Mouse (Mus musculus) heart, postnatal 14 days (tissue): ENCODE data around the gene Kat2a. TPM values are rescaled to one million over a fixed set of nuclear protein-coding genes. Genes with fewer than 3 reads are reported as not detected.
"Not testable (repeated sequence)": the region's sequence is repeated elsewhere in the genome, so short reads cannot be mapped to it uniquely, and the experiment has no call there.

ENCODE experiments used
- DNase-seq, 2 experiments: peaks; one replicate each; pipeline ENCODE4 v3.0.0; 2021 to 2022
- intact Hi-C: fragments of 180-260 bp; cut with DNase I; formaldehyde crosslinking; loops from one replicate; pipeline ENCODE4 v1.15.1; 2025
- total RNA-seq, 2 experiments: library from RNA; stranded (reverse); gene quantifications; 2 replicates each; pipeline ENCODE4 v1.2.3; 2021

The Kat2a gene
- total RNA-seq, 2 experiments from 2014 or later, result 12.9 to 13.7 TPM

GRCm38 (mm10) chr11:100687265-100687664 is 25.0 kb downstream of the Kat2a start:
- no peak for DNase-seq
- intact Hi-C loops, result loop anchor here (5.0 kb wide), 1 partner anchor 35 kb away; no protein-coding TSS in a partner anchor

GRCm38 (mm10) chr11:100685371-100685770 is 26.9 kb downstream of the Kat2a start:
- intact Hi-C loops, result loop anchor here (5.0 kb wide), 1 partner anchor 33 kb away; no protein-coding TSS in a partner anchor
- DNase-seq, result no peak

GRCm38 (mm10) chr11:100684084-100684483 is 28.2 kb downstream of the Kat2a start:
- DNase-seq, result no peak
- intact Hi-C loops, result no loop called here

- intact Hi-C loops, result no loop called here
- no peak for DNase-seq
These were observed 29.7 kb downstream of the Kat2a start for GRCm38 (mm10) chr11:100682526-100682925.

- no peak for DNase-seq
- intact Hi-C loops, result no loop called here
These were observed 30.4 kb downstream of the Kat2a start for GRCm38 (mm10) chr11:100681826-100682225.

- intact Hi-C loops, result no loop called here
- no peak for DNase-seq
These were observed 34.5 kb downstream of the Kat2a start for GRCm38 (mm10) chr11:100677810-100678209.

- intact Hi-C loops, result no loop called here
- peak; percentile 68 to 74 for DNase-seq
These were observed 39.1 kb downstream of the Kat2a start for GRCm38 (mm10) chr11:100673169-100673568.

GRCm38 (mm10) chr11:100671956-100672355 is 40.3 kb downstream of the Kat2a start:
- intact Hi-C loops, result no loop called here
- peak; percentile 39 to 63 for DNase-seq

GRCm38 (mm10) chr11:100671049-100671448 is 41.2 kb downstream of the Kat2a start:
- intact Hi-C loops, result no loop called here
- no peak for DNase-seq

- intact Hi-C loops, result no loop called here
- DNase-seq, result no peak
These were observed 52.5 kb downstream of the Kat2a start for GRCm38 (mm10) chr11:100659806-100660205.

- peak in 1 of 2 experiments; percentile 9 for DNase-seq
- intact Hi-C loops, result no loop called here
These were observed 55.8 kb downstream of the Kat2a start for GRCm38 (mm10) chr11:100656458-100656857.

- DNase-seq, intact Hi-C loops: not testable (repeated sequence)
These were observed 56.7 kb downstream of the Kat2a start for GRCm38 (mm10) chr11:100655589-100655988.

Other genes starting within 250 kb of the Kat2a start
- gene Klhl11, start 239.7 kb downstream of the Kat2a start, total RNA-seq, result 10 to 100 TPM; 12.2 to 13.4 TPM
- 10 to 100 TPM; 38.9 to 41.2 TPM for gene Acly, start 184.5 kb downstream of the Kat2a start, total RNA-seq
- under 1 TPM; 0.24 to 0.36 TPM for gene Ttc25, start 166.9 kb downstream of the Kat2a start, total RNA-seq
- 1 to 10 TPM; 6.2 to 7.6 TPM for gene Cnp, start 137.6 kb downstream of the Kat2a start, total RNA-seq
- 10 to 100 TPM; 53.4 to 55.2 TPM for gene Nkiras2, start 93.2 kb downstream of the Kat2a start, total RNA-seq
- 100 to 1,000 TPM; 158 TPM for gene Dnajc7, start 92.3 kb downstream of the Kat2a start, total RNA-seq
- gene Zfp385c, start 20.0 kb downstream of the Kat2a start, total RNA-seq, result under 1 TPM; 0.10 to 0.29 TPM
- under 1 TPM; 0.76 to 1.00 TPM for gene Dhx58, start 8.2 kb downstream of the Kat2a start, total RNA-seq
- gene Hspb9, start 1.4 kb upstream of the Kat2a start, total RNA-seq, result not detected
- gene Rab5c, start 25.8 kb upstream of the Kat2a start, total RNA-seq, result 10 to 100 TPM; 70.4 to 74.6 TPM
- gene Kcnh4, start 47.5 kb upstream of the Kat2a start, total RNA-seq, result not detected
- not detected for gene Hcrt, start 50.5 kb upstream of the Kat2a start, total RNA-seq
- gene Ghdc, start 58.5 kb upstream of the Kat2a start, total RNA-seq, result 10 to 100 TPM; 12.7 to 13.3 TPM
- 10 to 100 TPM; 62.4 to 66.5 TPM for gene Stat5b, start 138.3 kb upstream of the Kat2a start, total RNA-seq
- gene Stat5a, start 146.9 kb upstream of the Kat2a start, total RNA-seq, result 10 to 100 TPM; 28.1 to 28.7 TPM
- gene Stat3, start 227.1 kb upstream of the Kat2a start, total RNA-seq, result 100 to 1,000 TPM; 103 to 107 TPM